Mouse (Mus musculus): ENCODE results near the gene Tmem205. TPM values are rescaled to one million over a fixed set of nuclear protein-coding genes. Genes with fewer than 3 reads are reported as not detected.

The Tmem205 gene
- polyA plus RNA-seq, 1 experiment from 2014 or later: 60.7 TPM

DNA sequence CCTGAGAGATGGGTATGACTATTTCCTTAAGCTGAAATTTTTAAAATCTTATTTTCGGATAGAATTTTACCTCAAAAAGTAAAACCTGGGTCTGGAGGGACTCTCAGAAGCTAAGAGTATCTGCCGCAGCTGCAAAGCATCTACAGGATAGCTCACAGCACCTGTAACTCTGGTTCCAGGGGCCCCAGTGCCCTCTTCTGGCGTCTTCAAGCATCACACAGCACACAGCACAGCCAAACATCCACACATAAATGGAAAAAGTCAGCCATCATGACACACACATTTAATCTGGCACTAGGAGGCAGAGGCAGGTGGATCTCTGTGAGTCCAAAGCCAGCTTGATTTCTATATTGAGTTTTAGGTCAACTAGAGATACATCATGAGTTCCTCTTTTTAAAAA, 50.8 kb downstream of the Tmem205 start:
- H3K27ac ChIP-seq (ENCODE audit: low read length): no peak overlapping the region
- no peaks in the 10 kb centered on the region for H3K4me1 ChIP-seq (ENCODE audit: control insufficient read depth, insufficient read depth, low read length)
- ATAC-seq (ENCODE audit: insufficient number of reproducible peaks, insufficient read depth, low FRiP score, low read depth): no peak
- H3K9me3 ChIP-seq (ENCODE audit: control insufficient read depth, low read depth, low read length): no peaks in the 10 kb centered on the region
- 60% methylated on average over 3 of the region's 3 CpGs for WGBS
- no peaks in the 10 kb centered on the region for H3K36me3 ChIP-seq (ENCODE audit: control insufficient read depth, insufficient read depth, low read length)
- no peak overlapping the region for H3K4me3 ChIP-seq (ENCODE audit: low read depth, low read length)
- no peak overlapping the region for H3K9ac ChIP-seq (replicated peaks; ENCODE audit: low read depth, low read length)
- H3K27me3 ChIP-seq (ENCODE audit: control insufficient read depth, insufficient read depth, low read length): no peaks in the 10 kb centered on the region
- H3K4me2 ChIP-seq (replicated peaks; ENCODE audit: low read depth, low read length): no peak overlapping the region

DNA sequence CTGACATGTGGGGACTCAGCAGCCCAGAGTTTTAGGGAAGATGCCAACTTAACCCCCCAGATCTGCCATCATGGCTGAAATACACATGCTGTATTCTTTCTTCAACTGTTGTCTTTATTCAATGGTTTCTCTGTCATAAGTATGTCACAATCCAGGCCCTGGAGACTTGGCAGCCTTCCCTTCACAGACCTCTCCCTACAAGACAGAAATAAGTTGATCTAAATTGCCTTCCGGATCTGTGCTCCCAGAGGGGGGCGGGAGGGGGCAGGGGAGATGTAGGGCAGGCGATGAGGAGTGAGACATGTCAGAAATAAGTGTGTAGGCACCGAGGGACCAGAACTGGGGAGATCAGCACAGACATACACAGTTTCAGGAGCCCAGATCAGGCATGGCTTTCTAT, 55.2 kb downstream of the Tmem205 start:
- Histone ChIP-seq H3K9me3 (ENCODE audit: control insufficient read depth, low read depth, low read length) (no peaks in the 10 kb centered on the region), H3K36me3 (ENCODE audit: control insufficient read depth, insufficient read depth, low read length) (no peaks in the 10 kb centered on the region), H3K4me2 (replicated peaks; ENCODE audit: low read depth, low read length) (no peak overlapping the region), H3K27me3 (ENCODE audit: control insufficient read depth, insufficient read depth, low read length) (no peaks in the 10 kb centered on the region), H3K27ac (ENCODE audit: low read length) (no peak overlapping the region), H3K4me1 (ENCODE audit: control insufficient read depth, insufficient read depth, low read length) (no peaks in the 10 kb centered on the region), H3K9ac (replicated peaks; ENCODE audit: low read depth, low read length) (no peak overlapping the region), H3K4me3 (ENCODE audit: low read depth, low read length) (no peak overlapping the region)
- no peak for ATAC-seq (ENCODE audit: insufficient number of reproducible peaks, insufficient read depth, low FRiP score, low read depth)
- 55% methylated on average over 4 of the region's 4 CpGs for WGBS

Other genes with a start within 250 kb of the Tmem205 start
- 23.8 and 26.9 TPM in 2 replicates for gene Ldlr, start 204.1 kb downstream of the Tmem205 start, polyA plus RNA-seq (2014; fragmentation: Nextera tagmentation; extraction: Ambion mirVana)
- 111 and 120 TPM in 2 replicates for gene Spc24, start 167.3 kb downstream of the Tmem205 start, polyA plus RNA-seq (2014; fragmentation: Nextera tagmentation; extraction: Ambion mirVana)
- gene Kank2, start 128.8 kb downstream of the Tmem205 start, polyA plus RNA-seq (2014; fragmentation: Nextera tagmentation; extraction: Ambion mirVana): 10.3 and 10.4 TPM in 2 replicates
- 2.8 and 2.9 TPM in 2 replicates for gene Angptl8, start 92.0 kb downstream of the Tmem205 start, polyA plus RNA-seq (2014; fragmentation: Nextera tagmentation; extraction: Ambion mirVana)
- 39.8 and 45.1 TPM in 2 replicates for gene Dock6, start 74.9 kb downstream of the Tmem205 start, polyA plus RNA-seq (2014; fragmentation: Nextera tagmentation; extraction: Ambion mirVana)
- gene Rab3d, start 9.4 kb downstream of the Tmem205 start, polyA plus RNA-seq (2014; fragmentation: Nextera tagmentation; extraction: Ambion mirVana): 41.4 and 42.7 TPM in 2 replicates
- 4.9 and 6.3 TPM in 2 replicates for gene Ccdc159, start 85 bp downstream of the Tmem205 start, polyA plus RNA-seq (2014; fragmentation: Nextera tagmentation; extraction: Ambion mirVana)
- gene Plppr2, start 9.5 kb upstream of the Tmem205 start, polyA plus RNA-seq (2014; fragmentation: Nextera tagmentation; extraction: Ambion mirVana): 8.5 and 9.9 TPM in 2 replicates
- 8.9 and 10.4 TPM in 2 replicates for gene Swsap1, start 28.2 kb upstream of the Tmem205 start, polyA plus RNA-seq (2014; fragmentation: Nextera tagmentation; extraction: Ambion mirVana)
- gene Epor, start 36.0 kb upstream of the Tmem205 start, polyA plus RNA-seq (2014; fragmentation: Nextera tagmentation; extraction: Ambion mirVana): 6.4 and 6.7 TPM in 2 replicates
- 4.9 and 5.5 TPM in 2 replicates for gene Rgl3, start 61.9 kb upstream of the Tmem205 start, polyA plus RNA-seq (2014; fragmentation: Nextera tagmentation; extraction: Ambion mirVana)
- 0.63 and 0.72 TPM in 2 replicates for gene Ccdc151, start 75.1 kb upstream of the Tmem205 start, polyA plus RNA-seq (2014; fragmentation: Nextera tagmentation; extraction: Ambion mirVana)
- gene Prkcsh, start 75.2 kb upstream of the Tmem205 start, polyA plus RNA-seq (2014; fragmentation: Nextera tagmentation; extraction: Ambion mirVana): 82.8 and 91.0 TPM in 2 replicates
- gene Elavl3, start 124.5 kb upstream of the Tmem205 start, polyA plus RNA-seq (2014; fragmentation: Nextera tagmentation; extraction: Ambion mirVana): 5.6 and 5.7 TPM in 2 replicates
- not detected in 2 replicates for gene Gm49318, start 143.7 kb upstream of the Tmem205 start, polyA plus RNA-seq (2014; fragmentation: Nextera tagmentation; extraction: Ambion mirVana)
- gene Zfp653, start 143.8 kb upstream of the Tmem205 start, polyA plus RNA-seq (2014; fragmentation: Nextera tagmentation; extraction: Ambion mirVana): 11.4 and 14.5 TPM in 2 replicates
- 35.4 and 39.0 TPM in 2 replicates for gene Ecsit, start 157.9 kb upstream of the Tmem205 start, polyA plus RNA-seq (2014; fragmentation: Nextera tagmentation; extraction: Ambion mirVana)
- 443 and 466 TPM in 2 replicates for gene Cnn1, start 171.7 kb upstream of the Tmem205 start, polyA plus RNA-seq (2014; fragmentation: Nextera tagmentation; extraction: Ambion mirVana)
- 180 and 190 TPM in 2 replicates for gene Elof1, start 189.6 kb upstream of the Tmem205 start, polyA plus RNA-seq (2014; fragmentation: Nextera tagmentation; extraction: Ambion mirVana)
- 10.7 and 10.8 TPM in 2 replicates for gene Acp5, start 208.2 kb upstream of the Tmem205 start, polyA plus RNA-seq (2014; fragmentation: Nextera tagmentation; extraction: Ambion mirVana)
- 92.9 and 94.3 TPM in 2 replicates for gene Pigyl, start 229.3 kb upstream of the Tmem205 start, polyA plus RNA-seq (2014; fragmentation: Nextera tagmentation; extraction: Ambion mirVana)